ENCODE assay signal across 8 mouse cellular contexts in genomic region chr12:33313828-33314671, GRCm38 (mm10).
DNase-seq lines count a peak whose midpoint lies in the region; ATAC-seq lines count a peak whose summit lies in the region.

No protein-coding gene starts in this region.

- H3K4me3 ChIP-seq in intestine, embryonic 16.5 days (ENCODE audit: low read length), result peak overlapping the region; percentile 20
- H3K4me3 ChIP-seq in megakaryocyte, embryonic 14.5 days (replicated peaks), result peak overlapping the region; percentile 93

- no peaks in the 10 kb centered on the region for H3K27me3 ChIP-seq in intestine, embryonic 16.5 days (replicated peaks; ENCODE audit: control insufficient read depth, insufficient read depth, low read length)
- H3K27me3 ChIP-seq in megakaryocyte, embryonic 14.5 days (replicated peaks), result no peaks in the 10 kb centered on the region

- H3K9me3 ChIP-seq in intestine, embryonic 16.5 days (ENCODE audit: control insufficient read depth, low read length), result no peaks in the 10 kb centered on the region
- no peaks in the 10 kb centered on the region for H3K9me3 ChIP-seq in megakaryocyte, embryonic 14.5 days

- 25% methylated on average over 14 of the region's 14 CpGs for WGBS in intestine, embryonic 16.5 days

- peaks cover 16% of the 10 kb centered on the region for H3K4me1 ChIP-seq in intestine, embryonic 16.5 days (ENCODE audit: control insufficient read depth, insufficient read depth, low read length)
- peaks cover 93% of the 10 kb centered on the region for H3K4me1 ChIP-seq in megakaryocyte, embryonic 14.5 days

- no peaks in the 10 kb centered on the region for H3K36me3 ChIP-seq in intestine, embryonic 16.5 days (ENCODE audit: control insufficient read depth, insufficient read depth, low read length)
- peaks cover 36% of the 10 kb centered on the region for H3K36me3 ChIP-seq in megakaryocyte, embryonic 14.5 days (replicated peaks; ENCODE audit: low read length)

- intact Hi-C loops in left cerebral cortex, postnatal 14 days (cut with DNase I), result no loop called here

- H3K9ac ChIP-seq in intestine, embryonic 16.5 days (ENCODE audit: low read depth, low read length), result peak overlapping the region; percentile 37; the same call in 1 of the 2 replicates

- H3K4me2 ChIP-seq in intestine, embryonic 16.5 days (ENCODE audit: low read depth, low read length), result peak overlapping the region; percentile 47

- peak; percentile 54; the same call in 1 of the 2 replicates for ATAC-seq in intestine, embryonic 16.5 days

- DNase-seq in adrenal gland, postnatal 25 days, result peak; percentile 70
- DNase-seq in embryo, embryonic 9.5 days (ENCODE audit: extremely low spot score), result peak; percentile 19
- peak; percentile 99 for DNase-seq in heart, adult 11 months
- peak; percentile 51 to 63 for DNase-seq in left cerebral cortex, postnatal 14 days (ENCODE audit: low spot score in 2 of 2)
- peak; percentile 62 for DNase-seq in right cerebral cortex, postnatal 14 days
- no peak for DNase-seq in adipocyte (ENCODE audit: low spot score)

- peak overlapping the region; percentile 49 for H3K27ac ChIP-seq in intestine, embryonic 16.5 days (ENCODE audit: low read length)
